Mouse (Mus musculus): ENCODE data around the gene Pank3.
A peak's percentile ranks its signal among the peaks of the same experiment; 100 is the strongest.

GRCm38 (mm10) chr11:35783038-35783437 is 13.8 kb downstream of the Pank3 start:
- TF ChIP-seq CTCF (IDR thresholded peaks at IDR 0.05) (peak; percentile 29), EP300 (IDR thresholded peaks at IDR 0.05) (no peak)
